Comparison of ENCODE assay signal across 7 mouse cellular contexts in the genomic region with DNA sequence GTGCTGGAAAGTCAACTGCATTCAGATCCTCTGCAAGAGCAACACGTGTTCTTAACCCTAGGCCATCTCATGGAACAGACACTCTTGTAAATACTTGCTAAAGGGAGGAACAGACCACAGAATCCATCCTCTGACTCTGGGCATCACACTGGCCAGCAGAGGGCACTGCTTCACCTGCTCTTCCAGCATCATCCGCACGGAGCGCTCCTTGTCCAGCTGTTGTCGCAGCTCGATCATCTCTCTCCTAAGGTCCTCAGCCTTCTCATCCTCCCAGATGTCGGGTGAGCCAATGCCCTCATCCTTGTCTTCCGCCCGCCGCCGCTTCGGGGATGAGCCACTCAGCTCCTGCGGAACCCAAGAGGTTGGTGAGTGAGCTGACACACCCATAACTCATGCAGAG. TPM values are rescaled to one million over a fixed set of nuclear protein-coding genes. Genes with fewer than 3 reads are reported as not detected.
DNase-seq lines count a peak whose midpoint lies in the region; ATAC-seq and TF ChIP-seq lines count a peak whose summit lies in the region.

No protein-coding gene starts in this region.

- CTCF ChIA-PET in Patski (lab: Charles Lee) = interaction anchor here (1.5 to 2.6 kb wide), 4 partner anchors 57 to 235 kb away, joined by 3 to 9 read pairs (median 4); no protein-coding TSS in a partner anchor

- no peaks in the 10 kb centered on the region for H3K27me3 ChIP-seq in Patski
- H3K27me3 ChIP-seq in cerebellum, adult 2 months (ENCODE audit: control insufficient read depth, insufficient read depth, low read length) = no peaks in the 10 kb centered on the region
- H3K27me3 ChIP-seq in forebrain, embryonic 16.5 days (replicated peaks; ENCODE audit: control insufficient read depth, insufficient read depth, low read length) = no peaks in the 10 kb centered on the region
- no peaks in the 10 kb centered on the region for H3K27me3 ChIP-seq in hindbrain, embryonic 13.5 days

- H3K27ac ChIP-seq in cerebellum, adult 2 months (ENCODE audit: insufficient read depth, low read length) = no peak overlapping the region
- H3K27ac ChIP-seq in forebrain, embryonic 16.5 days (ENCODE audit: low read length) = no peak overlapping the region
- no peak overlapping the region for H3K27ac ChIP-seq in hindbrain, embryonic 13.5 days

- in situ Hi-C loops in Patski (cut with MboI; ENCODE audit: low pct_unique_long_range_greater_than_20kb) = no loop called here

- H3K4me2 ChIP-seq in forebrain, embryonic 16.5 days (ENCODE audit: low read length) = no peak overlapping the region
- no peak overlapping the region for H3K4me2 ChIP-seq in hindbrain, embryonic 13.5 days

- 0 out of 2 replicates have a peak, but pooled peaks cover 4% of the 10 kb centered on the region for H3K4me1 ChIP-seq in cerebellum, adult 2 months (ENCODE audit: control insufficient read depth, insufficient read depth, low read length)
- H3K4me1 ChIP-seq in forebrain, embryonic 16.5 days (replicated peaks; ENCODE audit: control insufficient read depth, insufficient read depth, low read length) = 0 out of 2 replicates have a peak, but pooled peaks cover 2% of the 10 kb centered on the region
- peaks cover 13% of the 10 kb centered on the region for H3K4me1 ChIP-seq in hindbrain, embryonic 13.5 days (replicated peaks)

- H3K9me3 ChIP-seq in forebrain, embryonic 16.5 days (ENCODE audit: control insufficient read depth, low read length) = no peaks in the 10 kb centered on the region
- no peaks in the 10 kb centered on the region for H3K9me3 ChIP-seq in hindbrain, embryonic 13.5 days

- H3K4me3 ChIP-seq in cerebellum, adult 2 months (replicated peaks; ENCODE audit: insufficient read depth, low read depth, low read length) = no peak overlapping the region
- H3K4me3 ChIP-seq in forebrain, embryonic 16.5 days (replicated peaks; ENCODE audit: low read length) = no peak overlapping the region
- H3K4me3 ChIP-seq in hindbrain, embryonic 13.5 days = no peak overlapping the region

- H3K9ac ChIP-seq in forebrain, embryonic 16.5 days (replicated peaks; ENCODE audit: low read depth, low read length) = no peak overlapping the region
- H3K9ac ChIP-seq in hindbrain, embryonic 13.5 days = no peak overlapping the region

- TF ChIP-seq CTCF in Patski (IDR thresholded peaks at IDR 0.05) = no peak
- peak; percentile 97 for TF ChIP-seq CTCF in cerebellum, adult 2 months (IDR thresholded peaks at IDR 0.05; ENCODE audit: borderline replicate concordance, insufficient read depth, low read depth, low read length)

- no peak for DNase-seq in Patski (ENCODE audit: low read depth, low spot score)
- peak; percentile 48 to 59 for DNase-seq in cerebellum, adult 2 months
- peak; percentile 61 for DNase-seq in left cerebral cortex, adult 11 months (ENCODE audit: low spot score)
- peak; percentile 63 to 79 for DNase-seq in right cerebral cortex, postnatal 10 days (ENCODE audit: low spot score in 2 of 2)

- ATAC-seq in Patski = peak; percentile 39
- ATAC-seq in forebrain, embryonic 16.5 days = peak; percentile 55; the same call in 1 of the 2 replicates
- 0 out of 2 replicates have a peak, but pooled peaks have one; percentile 44 for ATAC-seq in hindbrain, embryonic 13.5 days (ENCODE audit: low FRiP score)
- ATAC-seq in megakaryocyte, adult 5-6 weeks (ENCODE audit: poor library complexity, severe bottlenecking) = peak; percentile 90

- TF ChIP-seq POLR2A in cerebellum, adult 2 months (IDR thresholded peaks at IDR 0.05; ENCODE audit: borderline replicate concordance, insufficient read depth, low read length) = no peak

- WGBS in cerebellum, adult 2 months = 37% methylated on average over 13 of the region's 13 CpGs
- WGBS in forebrain, embryonic 16.5 days = 40% methylated on average over 13 of the region's 13 CpGs
- WGBS in hindbrain, embryonic 13.5 days = 38% methylated on average over 13 of the region's 13 CpGs

- H3K36me3 ChIP-seq in forebrain, embryonic 16.5 days (ENCODE audit: control insufficient read depth, insufficient read depth) = peaks cover 11% of the 10 kb centered on the region
- H3K36me3 ChIP-seq in hindbrain, embryonic 13.5 days = peaks cover 41% of the 10 kb centered on the region

- POLR2A ChIA-PET in Patski (lab: Charles Lee) = no interaction called here

RNA-seq across cellular contexts. Expression of gene Tfap4, which starts 8.6 kb away (rescaled TPM):
- 9.8 TPM for polyA plus RNA-seq in Patski (2021)
- 9.8 and 9.9 TPM in 2 replicates for polyA plus RNA-seq in cerebellum, adult 2 months (2012; rRNA removed)
- 13.2 and 14.9 TPM in 2 replicates for polyA plus RNA-seq in forebrain, embryonic 16.5 days (2015; fragmentation: Nextera tagmentation; extraction: Ambion mirVana)
- 9.6 and 10.0 TPM in 2 replicates for polyA plus RNA-seq in hindbrain, embryonic 13.5 days (2015; fragmentation: Nextera tagmentation; extraction: Ambion mirVana)
- total RNA-seq in megakaryocyte, adult 5-6 weeks (2015) = 10.1 and 11.1 TPM in 2 replicates
- total RNA-seq in megakaryocyte, adult 5-6 weeks (2017) = 12.6 and 12.8 TPM in 2 replicates

RNA-seq across cellular contexts. Expression of gene Srl, which starts 9.4 kb away (rescaled TPM):
- polyA plus RNA-seq in Patski (2021) = 2.0 TPM
- 8.8 and 10.0 TPM in 2 replicates for polyA plus RNA-seq in cerebellum, adult 2 months (2012; rRNA removed)
- 45.2 and 48.8 TPM in 2 replicates for polyA plus RNA-seq in forebrain, embryonic 16.5 days (2015; fragmentation: Nextera tagmentation; extraction: Ambion mirVana)
- 24.6 and 27.0 TPM in 2 replicates for polyA plus RNA-seq in hindbrain, embryonic 13.5 days (2015; fragmentation: Nextera tagmentation; extraction: Ambion mirVana)
- total RNA-seq in megakaryocyte, adult 5-6 weeks (2015) = 2.9 and 3.1 TPM in 2 replicates
- total RNA-seq in megakaryocyte, adult 5-6 weeks (2017) = 1.8 and 10.9 TPM in 2 replicates

RNA-seq across cellular contexts. Expression of gene Glis2, which starts 43.5 kb away (rescaled TPM):
- polyA plus RNA-seq in Patski (2021) = 87.1 TPM
- 16.0 and 19.5 TPM in 2 replicates for polyA plus RNA-seq in cerebellum, adult 2 months (2012; rRNA removed)
- 10.8 and 12.1 TPM in 2 replicates for polyA plus RNA-seq in forebrain, embryonic 16.5 days (2015; fragmentation: Nextera tagmentation; extraction: Ambion mirVana)
- polyA plus RNA-seq in hindbrain, embryonic 13.5 days (2015; fragmentation: Nextera tagmentation; extraction: Ambion mirVana) = 21.8 and 22.5 TPM in 2 replicates
- 0.80 TPM in 2 replicates for total RNA-seq in megakaryocyte, adult 5-6 weeks (2015)
- total RNA-seq in megakaryocyte, adult 5-6 weeks (2017) = 0.28 and 0.51 TPM in 2 replicates

Comparison
In these comparisons a context has a peak if more than half of its experiments do, and no peak if none do; other contexts are left out.
1. ATAC-seq: peak in every context shown above with its lines; median percentile 90 in megakaryocyte, adult 5-6 weeks; 55 in forebrain, embryonic 16.5 days; 44 in hindbrain, embryonic 13.5 days; 39 in Patski.